Mouse (Mus musculus): ENCODE data around the gene Rerg.
A peak's percentile ranks its signal among the peaks of the same experiment; 100 is the strongest.
"Not testable (repeated sequence)": the region's sequence is repeated elsewhere in the genome, so short reads cannot be mapped to it uniquely, and the experiment has no call there.

The Rerg gene

GRCm38 (mm10) chr6:137071466-137071865, 98.8 kb downstream of the Rerg start:
- DNase-seq, result no peak

GRCm38 (mm10) chr6:137065506-137065905, 104.8 kb downstream of the Rerg start:
- no peak for DNase-seq

DNA sequence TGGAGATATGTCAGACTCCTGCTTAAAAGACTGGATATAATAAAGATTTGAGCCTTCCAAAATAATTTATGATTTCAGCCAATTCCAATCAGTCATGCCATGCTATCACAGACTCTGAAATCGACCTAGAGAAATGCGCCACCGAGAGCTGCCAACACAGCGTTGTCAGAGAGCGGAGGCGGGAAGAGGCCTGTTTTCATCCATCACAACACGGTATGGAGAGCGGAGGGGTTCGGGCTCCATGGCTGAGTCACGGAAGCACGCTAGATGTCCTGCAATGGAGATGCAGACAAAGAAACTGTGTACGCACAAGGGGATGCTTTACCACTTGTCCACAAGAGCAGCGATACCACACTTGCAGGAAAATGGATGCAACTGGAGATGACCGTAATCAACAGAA, 105.5 kb downstream of the Rerg start:
- DNase-seq, result peak; percentile 76

- DNase-seq, result no peak
Measured at GRCm38 (mm10) chr6:137063239-137063940, 106.9 kb downstream of the Rerg start.

- DNase-seq, result no peak
Measured at GRCm38 (mm10) chr6:137061880-137062531, 108.3 kb downstream of the Rerg start.

- no peak for DNase-seq
Measured at GRCm38 (mm10) chr6:137060595-137060994, 109.7 kb downstream of the Rerg start.

DNA sequence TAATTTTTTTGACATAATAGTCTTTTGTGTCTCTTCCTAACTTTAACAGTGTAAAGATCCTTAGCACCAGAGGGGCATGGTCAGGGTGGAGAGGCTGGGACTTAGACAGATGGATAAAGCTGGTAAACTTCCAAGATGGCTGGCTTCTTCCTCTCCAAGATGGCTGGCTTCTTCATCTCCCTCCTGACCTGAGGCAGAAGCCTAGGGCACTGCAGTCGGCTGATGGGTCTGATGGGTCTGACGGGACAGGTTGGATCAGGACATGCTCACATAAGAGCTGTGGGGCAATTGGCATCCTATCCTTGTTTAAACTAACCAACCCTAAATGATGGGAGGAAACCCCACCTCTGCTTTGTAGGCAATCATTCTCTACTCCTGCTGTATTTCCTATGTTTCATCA, 112.0 kb downstream of the Rerg start:
- DNase-seq, result no peak

GRCm38 (mm10) chr6:137054073-137054472, 116.2 kb downstream of the Rerg start:
- DNase-seq, result no peak

DNA sequence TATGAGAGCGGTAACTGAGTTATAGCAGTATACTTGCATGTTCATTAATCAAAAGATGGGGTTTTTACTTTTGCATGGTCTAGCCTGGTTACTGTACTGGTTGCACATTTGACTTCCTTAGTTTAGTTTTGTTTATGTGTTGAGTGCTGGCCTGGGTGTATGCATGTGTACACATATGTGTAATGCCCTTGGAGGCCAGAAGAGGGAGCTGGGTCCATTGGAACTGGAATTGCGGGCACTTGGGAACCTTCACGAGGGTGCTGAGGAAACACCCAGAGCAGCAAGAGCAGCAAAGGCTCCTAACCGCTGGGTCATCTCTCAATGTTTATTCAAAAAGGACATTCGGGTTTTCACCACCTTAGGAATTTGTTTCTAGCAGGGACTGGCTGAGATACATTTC, 116.8 kb downstream of the Rerg start:
- DNase-seq, result no peak

DNA sequence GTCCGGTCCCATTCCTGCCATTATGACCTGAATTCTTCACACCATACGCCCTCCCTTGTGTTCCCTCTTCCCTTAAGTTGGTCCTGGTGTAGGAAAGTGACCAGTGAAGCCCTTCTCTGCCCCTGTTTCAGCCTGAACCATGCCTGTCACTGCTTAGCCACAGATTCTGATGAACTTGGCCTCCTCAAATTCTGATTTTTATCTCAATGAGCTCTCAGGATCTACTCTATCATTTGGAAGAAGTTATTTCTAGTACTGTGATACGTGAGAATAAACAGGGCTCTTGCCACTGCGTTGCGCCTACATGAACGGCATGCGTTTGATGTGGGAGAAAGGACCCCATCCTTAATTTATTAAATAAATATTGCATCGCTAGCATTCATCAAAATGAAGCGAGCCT, 117.3 kb downstream of the Rerg start:
- DNase-seq, result no peak

DNA sequence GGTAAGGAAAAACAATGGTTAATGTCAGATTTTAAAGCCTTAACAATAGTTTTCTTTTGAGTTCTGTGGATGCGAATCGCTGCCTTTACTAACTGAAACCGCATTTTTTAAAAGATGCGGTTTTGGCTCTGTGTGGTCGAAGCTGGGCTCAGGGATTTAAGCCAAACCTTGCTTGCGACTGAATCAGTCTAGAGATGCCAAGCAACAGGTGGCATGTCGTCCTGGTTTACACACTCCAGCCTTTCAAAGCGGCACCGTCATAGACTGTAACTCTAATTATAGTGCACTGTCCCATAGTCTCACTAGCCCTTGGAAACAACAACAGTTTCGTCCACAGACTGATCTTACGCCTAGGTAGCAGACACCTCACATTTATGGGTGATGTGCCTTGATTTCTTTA, 123.3 kb downstream of the Rerg start:
- DNase-seq, result no peak

DNA sequence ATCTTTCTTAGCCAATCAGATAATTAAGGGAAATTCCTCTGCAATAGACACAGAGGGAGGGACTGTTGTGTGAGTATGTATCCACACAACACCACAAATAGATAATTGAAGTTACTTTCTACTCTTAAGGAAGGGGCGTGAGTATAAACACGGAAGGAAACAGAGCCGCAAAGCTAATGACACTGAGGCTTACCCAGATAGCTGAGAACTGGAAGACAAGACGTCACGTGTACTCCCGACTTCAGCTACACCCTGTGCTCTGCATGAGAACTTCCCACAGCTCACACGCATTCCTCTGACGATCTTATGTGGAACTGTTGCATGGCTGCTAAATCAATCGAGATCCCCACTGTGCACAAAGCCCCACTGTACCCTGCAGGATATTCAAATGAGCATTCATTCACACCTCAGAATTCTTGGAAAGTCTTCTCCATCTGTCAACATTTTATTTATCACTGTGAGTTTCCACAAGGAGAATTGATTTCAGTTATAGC, 125.2 kb downstream of the Rerg start:
- no peak for DNase-seq

GRCm38 (mm10) chr6:137035611-137036395, 134.5 kb downstream of the Rerg start:
- DNase-seq, result not testable (repeated sequence)

GRCm38 (mm10) chr6:137030611-137031097, 139.6 kb downstream of the Rerg start:
- DNase-seq, result no peak

DNA sequence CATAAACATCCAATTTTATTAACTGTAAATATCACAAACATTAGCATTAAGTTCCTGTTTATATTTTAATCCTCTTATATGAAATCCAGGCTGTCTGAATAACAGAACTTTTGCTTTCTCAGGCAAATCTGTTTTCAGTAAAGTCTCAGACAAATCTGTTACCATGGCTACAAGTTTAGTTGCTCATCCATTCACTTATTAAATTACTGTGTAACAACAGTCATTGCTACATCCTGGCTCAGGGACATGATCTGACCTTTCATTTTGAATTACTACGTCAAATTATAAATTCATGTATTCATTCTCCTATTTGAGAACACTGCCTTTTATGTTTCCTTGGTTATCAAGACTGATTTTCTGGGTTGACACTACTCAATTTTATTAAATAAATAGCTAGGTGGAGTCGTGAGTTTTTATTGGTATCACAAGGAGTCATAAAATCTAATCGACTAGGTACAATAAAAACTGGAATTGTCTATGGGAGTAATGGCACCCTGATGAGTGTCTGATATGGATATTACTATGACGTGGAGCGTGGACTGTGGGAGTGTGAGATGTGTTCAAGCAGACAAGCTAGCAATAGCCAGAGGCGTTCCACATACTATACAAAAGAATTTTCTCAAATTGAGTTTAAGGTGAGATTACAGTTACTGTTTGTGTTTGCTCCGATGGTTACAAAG, 140.2 kb downstream of the Rerg start:
- DNase-seq, result no peak

GRCm38 (mm10) chr6:137025461-137025860, 144.8 kb downstream of the Rerg start:
- no peak for DNase-seq

GRCm38 (mm10) chr6:137024541-137024940, 145.8 kb downstream of the Rerg start:
- DNase-seq, result no peak

DNA sequence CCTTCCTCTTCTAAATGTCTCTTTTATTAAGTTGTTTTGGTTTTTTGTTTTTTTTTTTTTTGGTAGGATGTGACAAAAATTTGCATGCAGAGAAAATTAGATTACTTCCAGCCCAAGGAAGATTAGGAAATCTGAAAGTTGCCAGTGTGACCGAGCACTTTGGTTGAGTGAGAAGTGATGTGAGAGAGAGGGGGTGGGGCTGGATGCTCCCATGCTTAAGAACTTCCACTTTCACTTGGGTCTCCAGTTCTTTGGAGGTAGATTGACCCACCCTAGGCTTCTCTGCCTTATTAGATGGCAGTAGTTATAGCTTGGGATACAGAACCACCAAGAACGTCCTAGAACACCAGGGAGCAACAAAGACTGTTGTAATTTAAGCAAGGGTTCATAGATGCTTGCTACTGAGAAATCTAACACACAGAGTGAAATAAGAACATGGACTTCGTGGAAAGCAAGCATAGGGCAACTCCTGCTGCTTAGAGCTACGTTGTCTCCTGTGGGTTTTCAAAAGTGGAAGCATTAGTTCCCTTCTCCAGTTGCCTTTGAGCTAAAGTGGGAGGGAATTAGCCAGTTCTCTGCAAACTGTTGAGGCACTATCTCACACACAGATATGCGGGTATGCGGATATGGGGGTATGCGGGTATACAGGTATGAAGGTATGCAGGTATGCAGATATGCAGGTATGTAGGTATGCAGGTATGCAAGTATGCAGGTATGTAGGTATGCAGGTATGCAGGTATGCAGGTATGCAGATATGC, 152.9 kb downstream of the Rerg start:
- no peak for DNase-seq

- DNase-seq, result no peak
Measured at GRCm38 (mm10) chr6:137014346-137014745, 156.0 kb downstream of the Rerg start.

- DNase-seq, result no peak
Measured at GRCm38 (mm10) chr6:137011187-137011586, 159.1 kb downstream of the Rerg start.
